Mouse (Mus musculus) heart, embryonic 12.5 days (tissue): ENCODE data around the gene Samd15. TPM values are rescaled to one million over a fixed set of nuclear protein-coding genes. Genes with fewer than 3 reads are reported as not detected.
"Not testable (repeated sequence)": the region's sequence is repeated elsewhere in the genome, so short reads cannot be mapped to it uniquely, and the experiment has no call there.

Experiments
- ATAC-seq: fragments of 200-750 bp; cut with Nextera tagmentation; 2 replicates; pipeline ENCODE4 v1.8.0; 2017; ENCODE audit warnings: moderate TSS enrichment, moderate library complexity; ENCODE audit not compliant: insufficient number of reproducible peaks, low FRiP score
- H3K27ac ChIP-seq: fragments of 300-500 bp; sonication (generic); 2 replicates; pipeline ENCODE4 v1.5.1; 2016; ENCODE audit warnings: mild to moderate bottlenecking, moderate library complexity; ENCODE audit not compliant: poor library complexity, severe bottlenecking
- H3K27me3 ChIP-seq: fragments of 300-500 bp; sonication (generic); replicated peaks from 2 replicates; pipeline ENCODE4 v1.6.1; 2016; ENCODE audit warnings: mild to moderate bottlenecking, moderate library complexity
- H3K36me3 ChIP-seq: fragments of 300-500 bp; sonication (generic); 2 replicates; pipeline ENCODE4 v1.6.1; 2016; ENCODE audit warnings: mild to moderate bottlenecking, moderate library complexity
- H3K4me1 ChIP-seq: fragments of 300-500 bp; sonication (generic); replicated peaks from 2 replicates; pipeline ENCODE4 v1.6.1; 2016; ENCODE audit warnings: mild to moderate bottlenecking
- H3K4me2 ChIP-seq: fragments of 300-500 bp; sonication (generic); 2 replicates; pipeline ENCODE4 v1.6.1; 2016; ENCODE audit warnings: mild to moderate bottlenecking, moderate library complexity
- H3K4me3 ChIP-seq: fragments of 300-500 bp; sonication (generic); 2 replicates; pipeline ENCODE4 v1.5.1; 2016; ENCODE audit warnings: mild to moderate bottlenecking
- H3K9ac ChIP-seq: fragments of 300-500 bp; sonication (generic); 2 replicates; pipeline ENCODE4 v1.6.1; 2016; ENCODE audit warnings: mild to moderate bottlenecking, moderate library complexity
- H3K9me3 ChIP-seq: fragments of 300-500 bp; sonication (generic); replicated peaks from 2 replicates; pipeline ENCODE4 v1.6.1; 2016; ENCODE audit warnings: mild to moderate bottlenecking, moderate library complexity
- WGBS: fragments of 180-500 bp; shearing (Covaris S2); methylation state at CpG from one replicate; pipeline ENCODE4 v1.1.7; 2016; 5-methylcytosine and 5-hydroxymethylcytosine counted together
- polyA plus RNA-seq: library from polyadenylated mRNA; unstranded; fragments of >200 nt; fragmentation: Nextera tagmentation; extraction: Ambion mirVana; gene quantifications from 2 replicates; pipeline ENCODE4 v1.2.1, GENCODE M21; 2016

Samd15 gene
- polyA plus RNA-seq = 0.91 and 1.3 TPM in 2 replicates

GRCm38 (mm10) chr12:87199206-87199972, at the start of gene Samd15:
Samd15 (plus strand) TSS chr12:87199723.
- H3K36me3 ChIP-seq = no peaks in the 10 kb centered on the region
- ATAC-seq = peak; percentile 52
- H3K4me1 ChIP-seq = peaks cover 5% of the 10 kb centered on the region; the same call in 1 of the 2 replicates
- H3K27me3 ChIP-seq = no peaks in the 10 kb centered on the region
- peak within 1 kb of the TSS; percentile 84 for H3K9ac ChIP-seq
- WGBS = under 1% methylated on average over 29 of the region's 38 CpGs
- peak within 1 kb of the TSS; percentile 86 for H3K4me2 ChIP-seq
- peak within 1 kb of the TSS; percentile 6; the same call in 1 of the 2 replicates for H3K27ac ChIP-seq
- H3K4me3 ChIP-seq = peak within 1 kb of the TSS; percentile 68
- no peaks in the 10 kb centered on the region for H3K9me3 ChIP-seq

- H3K27ac ChIP-seq, ATAC-seq, H3K9me3 ChIP-seq, H3K9ac ChIP-seq, H3K4me3 ChIP-seq, H3K4me1 ChIP-seq, H3K27me3 ChIP-seq, H3K4me2 ChIP-seq: not testable (repeated sequence)
- H3K36me3 ChIP-seq = peaks cover 17% of the 10 kb centered on the region
- 90% methylated on average over 4 of the region's 4 CpGs for WGBS
Measured at GRCm38 (mm10) chr12:87154448-87154847, 45.1 kb upstream of the Samd15 start.

- Histone ChIP-seq H3K4me3 (no peak overlapping the region), H3K27me3 (no peaks in the 10 kb centered on the region), H3K27ac (no peak overlapping the region), H3K9me3 (0 out of 2 replicates have a peak, but pooled peaks cover 7% of the 10 kb centered on the region), H3K4me2 (no peak overlapping the region), H3K4me1 (peaks cover 4% of the 10 kb centered on the region; the same call in 1 of the 2 replicates), H3K9ac (no peak overlapping the region), H3K36me3 (peaks cover 25% of the 10 kb centered on the region)
- 57% methylated on average over 4 of the region's 4 CpGs for WGBS
- ATAC-seq = no peak
Measured at GRCm38 (mm10) chr12:87157361-87157760, 42.2 kb upstream of the Samd15 start.

- no peak overlapping the region for H3K4me3 ChIP-seq
- ATAC-seq = no peak
- no peaks in the 10 kb centered on the region for H3K27me3 ChIP-seq
- H3K36me3 ChIP-seq = peaks cover 28% of the 10 kb centered on the region
- H3K27ac ChIP-seq = no peak overlapping the region
- H3K9ac ChIP-seq = no peak overlapping the region
- peaks cover 4% of the 10 kb centered on the region; the same call in 1 of the 2 replicates for H3K4me1 ChIP-seq
- 0 out of 2 replicates have a peak, but pooled peaks cover 7% of the 10 kb centered on the region for H3K9me3 ChIP-seq
- 67% methylated on average over 7 of the region's 7 CpGs for WGBS
- H3K4me2 ChIP-seq = no peak overlapping the region
Measured at GRCm38 (mm10) chr12:87158099-87158498, 41.4 kb upstream of the Samd15 start.

- no peaks in the 10 kb centered on the region for H3K27me3 ChIP-seq
- H3K9ac ChIP-seq = no peak overlapping the region
Measured at GRCm38 (mm10) chr12:87160310-87160709, 39.2 kb upstream of the Samd15 start.

GRCm38 (mm10) chr12:87160815-87161214, 38.7 kb upstream of the Samd15 start:
- Histone ChIP-seq H3K27me3 (no peaks in the 10 kb centered on the region), H3K4me3 (no peak overlapping the region), H3K9ac (no peak overlapping the region), H3K4me2 (no peak overlapping the region), H3K36me3 (peaks cover 40% of the 10 kb centered on the region), H3K27ac (no peak overlapping the region; the same call in 1 of the 2 replicates), H3K9me3 (0 out of 2 replicates have a peak, but pooled peaks cover under 1% of the 10 kb centered on the region), H3K4me1 (peaks cover 4% of the 10 kb centered on the region; the same call in 1 of the 2 replicates)
- 80% methylated on average over 5 of the region's 5 CpGs for WGBS
- ATAC-seq = peak; percentile 90

More at GRCm38 (mm10) chr12:87160310-87160709, 39.2 kb upstream of the Samd15 start:
- peak; percentile 68; the same call in 1 of the 2 replicates for ATAC-seq
- 68% methylated on average over 1 of the region's 1 CpGs for WGBS
- Histone ChIP-seq H3K27ac (peak overlapping the region; percentile 45; the same call in 1 of the 2 replicates), H3K4me2 (no peak overlapping the region), H3K36me3 (peaks cover 42% of the 10 kb centered on the region), H3K9me3 (0 out of 2 replicates have a peak, but pooled peaks cover 6% of the 10 kb centered on the region), H3K4me1 (peaks cover 4% of the 10 kb centered on the region; the same call in 1 of the 2 replicates), H3K4me3 (no peak overlapping the region)

- ATAC-seq = no peak
- no peaks in the 10 kb centered on the region for H3K27me3 ChIP-seq
- peaks cover 12% of the 10 kb centered on the region; the same call in 1 of the 2 replicates for H3K36me3 ChIP-seq
- no peak overlapping the region for H3K27ac ChIP-seq
- H3K4me1 ChIP-seq = no peaks in the 10 kb centered on the region
- no peak overlapping the region for H3K4me2 ChIP-seq
- H3K9ac ChIP-seq = no peak overlapping the region
- no peak overlapping the region for H3K4me3 ChIP-seq
- 56% methylated on average over 4 of the region's 4 CpGs for WGBS
- no peaks in the 10 kb centered on the region for H3K9me3 ChIP-seq
Measured at GRCm38 (mm10) chr12:87175194-87175946, 24.2 kb upstream of the Samd15 start.

- Histone ChIP-seq H3K4me2 (no peak overlapping the region), H3K4me1 (no peaks in the 10 kb centered on the region), H3K9ac (no peak overlapping the region), H3K9me3 (no peaks in the 10 kb centered on the region), H3K36me3 (no peaks in the 10 kb centered on the region; the same call in 1 of the 2 replicates), H3K27me3 (no peaks in the 10 kb centered on the region), H3K27ac (no peak overlapping the region), H3K4me3 (no peak overlapping the region)
- no peak for ATAC-seq
- 93% methylated on average over 4 of the region's 4 CpGs for WGBS
Measured at GRCm38 (mm10) chr12:87177631-87178030, 21.9 kb upstream of the Samd15 start.

GRCm38 (mm10) chr12:87193008-87193407, 6.5 kb upstream of the Samd15 start:
- no peak overlapping the region for H3K9ac ChIP-seq
- no peak overlapping the region for H3K4me2 ChIP-seq
- no peaks in the 10 kb centered on the region for H3K27me3 ChIP-seq
- no peaks in the 10 kb centered on the region for H3K36me3 ChIP-seq
- ATAC-seq = no peak
- no peaks in the 10 kb centered on the region for H3K9me3 ChIP-seq
- H3K4me1 ChIP-seq = no peaks in the 10 kb centered on the region
- no peak overlapping the region for H3K27ac ChIP-seq
- WGBS = 87% methylated on average over 3 of the region's 3 CpGs
- no peak overlapping the region for H3K4me3 ChIP-seq

- WGBS = 75% methylated on average over 1 of the region's 1 CpGs
- ATAC-seq = no peak
Measured at GRCm38 (mm10) chr12:87195069-87195468, 4.5 kb upstream of the Samd15 start.

GRCm38 (mm10) chr12:87196310-87196709, 3.2 kb upstream of the Samd15 start:
- H3K27ac ChIP-seq = no peak overlapping the region
- H3K4me2 ChIP-seq = no peak overlapping the region
- ATAC-seq = no peak
- no peaks in the 10 kb centered on the region for H3K36me3 ChIP-seq
- no peaks in the 10 kb centered on the region for H3K9me3 ChIP-seq
- H3K27me3 ChIP-seq = no peaks in the 10 kb centered on the region
- H3K4me1 ChIP-seq = peaks cover 5% of the 10 kb centered on the region; the same call in 1 of the 2 replicates
- no peak overlapping the region for H3K4me3 ChIP-seq
- no peak overlapping the region for H3K9ac ChIP-seq

More at GRCm38 (mm10) chr12:87195069-87195468, 4.5 kb upstream of the Samd15 start:
- peaks cover 5% of the 10 kb centered on the region; the same call in 1 of the 2 replicates for H3K4me1 ChIP-seq
- H3K36me3 ChIP-seq = no peaks in the 10 kb centered on the region
- H3K27ac ChIP-seq = no peak overlapping the region
- no peaks in the 10 kb centered on the region for H3K9me3 ChIP-seq
- no peak overlapping the region for H3K9ac ChIP-seq
- no peak overlapping the region for H3K4me2 ChIP-seq
- H3K4me3 ChIP-seq = no peak overlapping the region
- no peaks in the 10 kb centered on the region for H3K27me3 ChIP-seq
